Mouse (Mus musculus): Measurements from ENCODE around the gene Ccdc57.

- TF ChIP-seq POLR2A (IDR thresholded peaks at IDR 0.05; ENCODE audit: control insufficient read depth, extremely low read depth, insufficient read depth, low read length, poor library complexity) (no peak), CTCF (IDR thresholded peaks at IDR 0.05; ENCODE audit: borderline replicate concordance, control insufficient read depth, extremely low read depth, insufficient read depth, low read length, poor library complexity) (no peak)
Measured at GRCm38 (mm10) chr11:120969742-120970141, 37.1 kb upstream of the Ccdc57 start.

Measured in thymus, adult 2 months (tissue).